Mouse (Mus musculus) cerebellum, adult 2 months (tissue): ENCODE data around the gene Ppih.

Experiments
- CTCF ChIP-seq: fragments of 200-500 bp; IDR thresholded peaks from 2 replicates; pipeline ENCODE4 v1.5.1; 2011; ENCODE audit warnings: low read depth, mild to moderate bottlenecking, control low read depth, low read length, moderate library complexity, borderline replicate concordance; ENCODE audit not compliant: insufficient read depth
- POLR2A ChIP-seq: fragments of 200-500 bp; IDR thresholded peaks from 2 replicates; pipeline ENCODE4 v1.6.1; 2011; ENCODE audit warnings: low read length, control low read depth, borderline replicate concordance; ENCODE audit not compliant: insufficient read depth

- no peak for TF ChIP-seq POLR2A
- no peak for TF ChIP-seq CTCF
These were observed 44.6 kb downstream of the Ppih start for GRCm38 (mm10) chr4:119275726-119276125.
